ENCODE assay signal across 9 mouse cellular contexts in genomic region chr14:101781943-101782510, GRCm38 (mm10). TPM values are rescaled to one million over a fixed set of nuclear protein-coding genes. Genes with fewer than 3 reads are reported as not detected.
DNase-seq lines count a peak whose midpoint lies in the region; ATAC-seq lines count a peak whose summit lies in the region.
"Had no signal": no experiment of that assay in that cellular context is flagged by ENCODE, and none has a peak within 500 bp of the region (broad histone marks: within the 10 kb centered on the region; RNA-seq: fewer than 3 reads in every experiment).

No protein-coding gene starts in this region.

- no peak overlapping the region for H3K4me2 ChIP-seq in forebrain, embryonic 11.5 days (ENCODE audit: low read depth, low read length, severe bottlenecking)
- no peak overlapping the region for H3K4me2 ChIP-seq in forebrain, embryonic 12.5 days
- H3K4me2 ChIP-seq in neural tube, embryonic 13.5 days: no peak overlapping the region
- H3K4me2 ChIP-seq in neural tube, embryonic 15.5 days: no peak overlapping the region

- peak; percentile 51; the same call in 1 of the 2 replicates for ATAC-seq in forebrain, embryonic 11.5 days (replicated peaks; ENCODE audit: low FRiP score)
- no peak for ATAC-seq in forebrain, embryonic 12.5 days (ENCODE audit: low FRiP score)
- peak; percentile 72 for ATAC-seq in neural tube, embryonic 13.5 days (ENCODE audit: low read depth)
- ATAC-seq in neural tube, embryonic 15.5 days (ENCODE audit: low FRiP score): no peak

- no peak overlapping the region for H3K27ac ChIP-seq in forebrain, embryonic 11.5 days (ENCODE audit: low read depth, low read length)
- no peak overlapping the region for H3K27ac ChIP-seq in forebrain, embryonic 12.5 days
- no peak overlapping the region for H3K27ac ChIP-seq in neural tube, embryonic 13.5 days (replicated peaks)
- H3K27ac ChIP-seq in neural tube, embryonic 15.5 days (replicated peaks): no peak overlapping the region

- H3K9ac ChIP-seq in forebrain, embryonic 11.5 days (ENCODE audit: low read length): no peak overlapping the region
- H3K9ac ChIP-seq in forebrain, embryonic 12.5 days: no peak overlapping the region
- H3K9ac ChIP-seq in neural tube, embryonic 13.5 days: no peak overlapping the region
- no peak overlapping the region for H3K9ac ChIP-seq in neural tube, embryonic 15.5 days (replicated peaks)

- WGBS in forebrain, embryonic 11.5 days: 35% methylated on average over 3 of the region's 3 CpGs
- WGBS in forebrain, embryonic 12.5 days: 40% methylated on average over 3 of the region's 3 CpGs
- WGBS in neural tube, embryonic 13.5 days: 39% methylated on average over 3 of the region's 3 CpGs
- 23% methylated on average over 3 of the region's 3 CpGs for WGBS in neural tube, embryonic 15.5 days

- no peaks in the 10 kb centered on the region for H3K27me3 ChIP-seq in forebrain, embryonic 11.5 days (ENCODE audit: control insufficient read depth, insufficient read depth, low read length)
- H3K27me3 ChIP-seq in forebrain, embryonic 12.5 days: no peaks in the 10 kb centered on the region
- no peaks in the 10 kb centered on the region for H3K27me3 ChIP-seq in neural tube, embryonic 13.5 days
- no peaks in the 10 kb centered on the region for H3K27me3 ChIP-seq in neural tube, embryonic 15.5 days (replicated peaks)

- no peaks in the 10 kb centered on the region for H3K4me1 ChIP-seq in forebrain, embryonic 11.5 days (replicated peaks; ENCODE audit: control insufficient read depth, insufficient read depth, low read length)
- H3K4me1 ChIP-seq in forebrain, embryonic 12.5 days: peaks cover 3% of the 10 kb centered on the region
- no peaks in the 10 kb centered on the region for H3K4me1 ChIP-seq in neural tube, embryonic 13.5 days (replicated peaks)
- H3K4me1 ChIP-seq in neural tube, embryonic 15.5 days: no peaks in the 10 kb centered on the region

- H3K4me3 ChIP-seq in forebrain, embryonic 11.5 days (ENCODE audit: low read depth, low read length): no peak overlapping the region
- no peak overlapping the region for H3K4me3 ChIP-seq in forebrain, embryonic 12.5 days (replicated peaks)
- H3K4me3 ChIP-seq in neural tube, embryonic 13.5 days: no peak overlapping the region
- no peak overlapping the region for H3K4me3 ChIP-seq in neural tube, embryonic 15.5 days (replicated peaks)

- no peaks in the 10 kb centered on the region for H3K36me3 ChIP-seq in forebrain, embryonic 11.5 days (ENCODE audit: control insufficient read depth, insufficient read depth, low read length)
- H3K36me3 ChIP-seq in forebrain, embryonic 12.5 days (replicated peaks): no peaks in the 10 kb centered on the region
- H3K36me3 ChIP-seq in neural tube, embryonic 13.5 days: no peaks in the 10 kb centered on the region
- no peaks in the 10 kb centered on the region for H3K36me3 ChIP-seq in neural tube, embryonic 15.5 days
- H3K36me3 ChIP-seq: G1E had no signal

- DNase-seq in forebrain, embryonic 11.5 days (ENCODE audit: low spot score): no peak
- peak; percentile 34 for DNase-seq in fibroblast of lung, adult 2 months (ENCODE audit: low read depth)
- DNase-seq in kidney, postnatal 10 days: peak; percentile 49
- peak; percentile 29 for DNase-seq in mesoderm, embryonic 11.5 days (ENCODE audit: low read depth, low spot score)
- no peak for DNase-seq in urinary bladder, postnatal 4 days (ENCODE audit: low spot score in 2 of 2)

- no peaks in the 10 kb centered on the region for H3K9me3 ChIP-seq in forebrain, embryonic 11.5 days (ENCODE audit: control insufficient read depth, low read length)
- H3K9me3 ChIP-seq in forebrain, embryonic 12.5 days: no peaks in the 10 kb centered on the region
- H3K9me3 ChIP-seq in neural tube, embryonic 13.5 days: no peaks in the 10 kb centered on the region
- H3K9me3 ChIP-seq in neural tube, embryonic 15.5 days (replicated peaks): no peaks in the 10 kb centered on the region

RNA-seq across cellular contexts. Expression of gene Lmo7, which starts 52.3 kb away (rescaled TPM):
- 1.3 and 1.4 TPM in 2 replicates for polyA plus RNA-seq in forebrain, embryonic 11.5 days (2014; fragmentation: Nextera tagmentation; extraction: Ambion mirVana)
- 2.3 and 2.5 TPM in 2 replicates for polyA plus RNA-seq in forebrain, embryonic 12.5 days (2016; fragmentation: Nextera tagmentation; extraction: Ambion mirVana)
- polyA plus RNA-seq in neural tube, embryonic 13.5 days (2015; fragmentation: Nextera tagmentation; extraction: Ambion mirVana): 0.98 and 1.8 TPM in 2 replicates
- polyA plus RNA-seq in neural tube, embryonic 15.5 days (2015; fragmentation: Nextera tagmentation; extraction: Ambion mirVana): 2.6 and 4.7 TPM in 2 replicates
- polyA plus RNA-seq: G1E had no signal

RNA-seq across cellular contexts. Expression of gene Gm9922, which starts 52.4 kb away (rescaled TPM):
- 0.68 and 1.5 TPM in 2 replicates for polyA plus RNA-seq in forebrain, embryonic 11.5 days (2014; fragmentation: Nextera tagmentation; extraction: Ambion mirVana)
- 0.86 and 1.3 TPM in 2 replicates for polyA plus RNA-seq in forebrain, embryonic 12.5 days (2016; fragmentation: Nextera tagmentation; extraction: Ambion mirVana)
- not detected in 2 replicates for polyA plus RNA-seq in neural tube, embryonic 13.5 days (2015; fragmentation: Nextera tagmentation; extraction: Ambion mirVana)
- 0.69 and 0.82 TPM in 2 replicates for polyA plus RNA-seq in neural tube, embryonic 15.5 days (2015; fragmentation: Nextera tagmentation; extraction: Ambion mirVana)
- polyA plus RNA-seq: G1E had no signal

Comparison
In these comparisons a context has a peak if more than half of its experiments do, and no peak if none do; other contexts are left out.
1. ATAC-seq: peak in forebrain, embryonic 11.5 days (single experiment) and neural tube, embryonic 13.5 days (single experiment); none in forebrain, embryonic 12.5 days (single experiment) and neural tube, embryonic 15.5 days (single experiment).
2. DNase-seq: peak in fibroblast of lung, adult 2 months (single experiment), kidney, postnatal 10 days (single experiment) and mesoderm, embryonic 11.5 days (single experiment); none in forebrain, embryonic 11.5 days (single experiment) and urinary bladder, postnatal 4 days (0 of 2).